Mouse (Mus musculus) mesoderm, embryonic 11.5 days (tissue): ENCODE measurements around the gene Ipo4.

ENCODE experiments used
- DNase-seq: peaks from one replicate; pipeline ENCODE4 v3.0.0-alpha.2; 2012; ENCODE audit warnings: low read depth, low spot score

Gene Ipo4

GRCm38 (mm10) chr14:55590748-55591330 is 44.9 kb downstream of the Ipo4 start, which contains the start of gene Psme2:
TSS of gene Psme2 (minus strand) at chr14:55591113.
- peak; percentile 96 for DNase-seq

DNA sequence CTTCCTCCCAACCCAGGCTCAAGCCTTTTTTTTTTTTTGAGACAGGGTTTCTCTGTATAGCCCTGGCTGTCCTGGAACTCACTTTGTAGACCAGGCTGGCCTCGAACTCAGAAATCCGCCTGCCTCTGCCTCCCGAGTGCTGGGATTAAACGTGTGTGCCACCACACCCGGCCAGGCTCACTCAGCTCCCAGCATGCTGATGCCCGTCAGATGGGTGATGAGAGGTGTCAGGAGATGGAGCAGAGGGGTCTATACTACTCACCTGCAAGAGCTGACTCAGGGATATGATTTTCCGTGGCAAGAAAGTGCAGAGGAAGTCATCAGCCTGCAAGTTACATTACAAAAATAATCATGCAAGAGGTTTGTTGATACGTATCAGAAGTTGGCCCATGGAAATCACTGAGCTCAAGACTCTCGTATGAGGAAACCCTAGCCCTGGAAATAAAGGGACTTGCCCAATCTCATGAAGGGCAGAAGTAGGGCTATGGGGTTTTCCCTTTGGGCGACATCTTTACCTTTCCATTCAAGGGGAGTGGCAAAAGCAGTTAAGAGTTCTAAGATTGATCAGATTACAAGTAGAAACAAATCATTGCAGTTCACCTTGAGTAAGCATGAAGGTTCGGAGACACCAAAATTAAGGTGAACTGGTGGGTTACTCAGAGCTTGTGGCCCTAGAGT is 45.8 kb downstream of the Ipo4 start:
- DNase-seq: no peak

- no peak for DNase-seq
These were observed 46.5 kb downstream of the Ipo4 start for GRCm38 (mm10) chr14:55589271-55589670.

- no peak for DNase-seq
These were observed 49.6 kb downstream of the Ipo4 start for GRCm38 (mm10) chr14:55586149-55586548.

- DNase-seq: no peak
These were observed 50.2 kb downstream of the Ipo4 start for GRCm38 (mm10) chr14:55585566-55585960.

- peak; percentile 51 for DNase-seq
These were observed 50.8 kb downstream of the Ipo4 start, which contains the start of gene Emc9 for GRCm38 (mm10) chr14:55584702-55585565. TSS of gene Emc9 (minus strand) at chr14:55585302.

DNA sequence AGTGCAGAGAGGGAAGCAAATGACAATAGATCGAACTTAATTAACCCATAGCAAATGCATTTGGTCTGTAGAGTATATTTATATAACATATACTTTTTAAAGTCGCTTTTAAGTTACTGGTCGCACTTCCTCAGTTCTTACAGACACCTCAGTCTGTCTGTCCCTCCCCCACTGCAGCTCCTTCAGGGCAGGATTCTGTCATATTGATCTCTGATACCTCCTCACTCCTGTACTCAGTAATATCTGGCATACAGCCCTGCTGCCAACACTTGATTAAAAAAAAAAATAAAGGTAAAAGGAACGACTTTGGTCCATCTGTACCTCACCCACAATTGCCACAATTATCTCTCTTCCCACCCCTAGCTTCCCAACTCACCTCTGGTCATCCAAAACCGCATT is 51.5 kb downstream of the Ipo4 start:
- no peak for DNase-seq

DNA sequence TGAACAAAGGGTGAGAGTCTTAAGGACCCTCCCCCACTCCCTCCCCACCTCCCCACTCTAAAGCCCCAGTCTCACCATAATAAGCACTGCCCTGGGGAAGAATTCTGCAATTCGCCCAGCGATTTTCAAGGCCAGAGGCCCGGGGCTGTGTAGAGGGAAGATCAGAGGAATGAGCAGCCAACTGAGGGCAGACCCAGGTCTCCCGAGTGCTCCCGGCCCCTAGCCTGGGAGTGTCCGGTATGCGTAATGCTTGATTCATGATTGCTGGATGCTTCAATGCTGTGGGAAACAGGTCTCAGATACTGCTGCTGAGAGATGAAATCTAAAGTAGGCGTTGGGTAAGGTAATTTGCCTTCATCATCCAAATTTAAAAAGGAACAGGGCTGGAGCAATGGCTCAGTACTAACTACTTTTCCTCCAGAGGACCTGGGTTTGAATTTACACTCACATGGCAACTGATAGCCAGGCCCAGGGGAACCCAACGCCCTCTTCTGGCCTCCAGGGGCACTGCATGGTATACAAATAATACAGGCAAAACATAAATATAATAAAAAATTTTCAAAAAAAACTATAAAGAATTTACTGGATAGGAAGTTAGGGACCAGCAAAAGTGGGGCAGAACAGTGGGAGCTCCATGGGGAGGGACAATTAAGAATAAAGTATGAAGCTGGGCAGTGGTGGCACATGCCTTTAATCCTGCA is 53.6 kb downstream of the Ipo4 start:
- no peak for DNase-seq

GRCm38 (mm10) chr14:55580731-55581130 is 55.0 kb downstream of the Ipo4 start:
- no peak for DNase-seq

DNA sequence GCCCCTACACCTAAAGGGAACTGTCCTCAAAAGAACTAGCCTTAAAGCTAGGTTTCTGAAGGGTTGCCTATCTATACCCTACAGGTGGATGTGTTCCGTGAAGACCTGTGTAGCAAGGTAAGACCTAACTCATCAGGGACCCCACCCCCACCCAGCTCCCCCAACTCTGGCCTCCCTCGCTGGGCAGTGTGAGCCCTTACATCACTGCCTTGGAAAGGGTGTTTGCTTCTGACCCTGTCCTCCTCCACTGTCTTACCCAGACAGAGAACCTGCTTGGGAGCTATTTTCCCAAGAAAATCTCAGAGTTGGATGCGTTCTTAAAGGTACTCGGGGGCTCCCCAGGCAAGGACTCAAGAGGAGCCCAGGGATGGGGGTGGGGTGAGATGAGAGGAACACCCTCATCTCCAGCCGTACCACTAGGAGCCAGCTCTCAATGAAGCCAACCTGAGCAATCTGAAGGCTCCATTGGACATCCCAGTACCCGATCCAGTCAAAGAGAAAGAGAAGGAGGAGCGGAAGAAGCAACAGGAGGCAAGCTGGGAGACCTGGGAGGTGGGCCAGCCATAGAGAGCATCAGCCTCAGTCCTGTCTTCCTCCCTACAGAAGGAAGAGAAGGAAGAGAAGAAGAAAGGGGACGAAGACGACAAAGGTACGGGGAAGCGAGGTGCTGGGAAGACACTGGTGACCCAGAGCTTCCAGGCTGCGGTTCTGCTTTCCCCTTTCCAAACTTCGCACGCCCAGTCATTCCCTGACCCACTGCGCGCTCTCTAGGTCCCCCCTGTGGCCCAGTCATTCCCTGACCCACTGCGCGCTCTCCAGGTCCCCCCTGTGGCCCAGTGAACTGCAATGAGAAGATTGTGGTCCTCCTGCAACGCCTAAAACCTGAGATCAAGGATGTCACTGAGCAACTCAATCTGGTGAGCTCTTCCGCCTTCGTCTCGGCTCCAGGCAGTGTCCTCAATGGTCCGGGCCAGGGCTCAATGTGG is 56.0 kb downstream of the Ipo4 start:
- DNase-seq: no peak

GRCm38 (mm10) chr14:55578668-55579269 is 57.0 kb downstream of the Ipo4 start:
- no peak for DNase-seq

- peak; percentile 72 for DNase-seq
These were observed 57.7 kb downstream of the Ipo4 start, which contains the start of gene Psme1 for GRCm38 (mm10) chr14:55577871-55578667. TSS of gene Psme1 (plus strand) at chr14:55578123.

- DNase-seq: no peak
These were observed 59.4 kb downstream of the Ipo4 start for GRCm38 (mm10) chr14:55576376-55576775.

DNA sequence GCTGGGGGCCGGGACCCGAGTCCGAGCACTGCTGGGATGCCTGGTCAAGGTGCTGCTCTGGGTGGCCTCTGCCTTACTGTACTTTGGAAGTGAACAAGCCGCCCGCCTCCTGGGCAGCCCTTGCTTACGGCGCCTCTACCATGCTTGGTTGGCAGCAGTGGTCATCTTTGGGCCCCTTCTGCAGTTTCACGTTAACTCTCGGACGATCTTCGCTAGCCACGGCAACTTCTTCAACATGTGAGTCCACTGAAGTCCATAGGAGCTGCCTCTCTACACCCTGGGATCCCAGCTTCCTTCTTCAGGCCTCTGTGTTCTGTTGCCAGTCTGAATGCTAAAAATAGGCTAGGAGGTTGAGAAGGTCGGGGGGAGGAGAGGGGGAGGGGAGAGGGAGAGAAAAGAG is 60.0 kb downstream of the Ipo4 start:
- DNase-seq: no peak
